Mouse (Mus musculus): ENCODE data around the gene Zfp708. TPM values are rescaled to one million over a fixed set of nuclear protein-coding genes. Genes with fewer than 3 reads are reported as not detected.

The Zfp708 gene
- total and polyA plus RNA-seq, 3 experiments = 0.39 to 0.81 TPM; not detected in 1

- TF ChIP-seq TAL1 (IDR thresholded peaks at IDR 0.05; ENCODE audit: low read length) = no peak
- no peak for TF ChIP-seq SIN3A (IDR thresholded peaks at IDR 0.05; ENCODE audit: low read length)
- DNase-seq (ENCODE audit: low read depth, low spot score) = no peak
- Histone ChIP-seq H3K79me2 (ENCODE audit: control insufficient read depth, insufficient read depth, low read length, poor library complexity) (peaks cover 2% of the 10 kb centered on the region), H3K4me1 (ENCODE audit: control insufficient read depth in 1 of 2, insufficient read depth in 2 of 2, low read length in 2 of 2) (peaks cover 0 to 3% of the 10 kb centered on the region in 2 experiments; a peak in 1 of 4 replicates), H3K9me3 (replicated peaks; ENCODE audit: insufficient read depth, low read length) (no peaks in the 10 kb centered on the region), H3K36me3 (ENCODE audit: control insufficient read depth in 1 of 2, insufficient read depth in 2 of 2, low read length in 2 of 2) (peaks cover 2 to 4% of the 10 kb centered on the region in 2 experiments; a peak in 2 of 4 replicates), H3K4me3 (ENCODE audit: control insufficient read depth in 1 of 2, insufficient read depth in 1 of 2, low read depth in 2 of 2, low read length in 2 of 2) (no peak overlapping the region), H3K27me3 (ENCODE audit: control insufficient read depth in 1 of 2, insufficient read depth in 2 of 2, low read length in 2 of 2) (no peaks in the 10 kb centered on the region), H3K27ac (ENCODE audit: control insufficient read depth, low read depth, low read length) (no peak overlapping the region), H3K9ac (ENCODE audit: control insufficient read depth, low read depth, low read length, poor library complexity, severe bottlenecking) (no peak overlapping the region)
Observed at GRCm38 (mm10) chr13:67077244-67077643, 20.5 kb downstream of the Zfp708 start.

- Histone ChIP-seq H3K27ac (ENCODE audit: control insufficient read depth, low read depth, low read length) (no peak overlapping the region), H3K36me3 (ENCODE audit: control insufficient read depth in 1 of 2, insufficient read depth in 2 of 2, low read length in 2 of 2) (peaks cover 0 to 14% of the 10 kb centered on the region in 2 experiments; a peak in 2 of 4 replicates), H3K4me3 (ENCODE audit: control insufficient read depth in 1 of 2, insufficient read depth in 1 of 2, low read depth in 2 of 2, low read length in 2 of 2) (no peak overlapping the region), H3K4me1 (ENCODE audit: control insufficient read depth in 1 of 2, insufficient read depth in 2 of 2, low read length in 2 of 2) (no peaks in the 10 kb centered on the region), H3K27me3 (ENCODE audit: control insufficient read depth in 1 of 2, insufficient read depth in 2 of 2, low read length in 2 of 2) (no peaks in the 10 kb centered on the region), H3K9me3 (replicated peaks; ENCODE audit: insufficient read depth, low read length) (no peaks in the 10 kb centered on the region), H3K9ac (ENCODE audit: control insufficient read depth, low read depth, low read length, poor library complexity, severe bottlenecking) (no peak overlapping the region), H3K79me2 (ENCODE audit: control insufficient read depth, insufficient read depth, low read length, poor library complexity) (no peaks in the 10 kb centered on the region; the same call in 1 of the 2 replicates)
- DNase-seq (ENCODE audit: low read depth, low spot score) = no peak
- no peak for TF ChIP-seq CHD2 (IDR thresholded peaks at IDR 0.05; ENCODE audit: low read length)
Observed at GRCm38 (mm10) chr13:67072786-67073185, 25.0 kb downstream of the Zfp708 start.

GRCm38 (mm10) chr13:67065386-67065785 is 32.4 kb downstream of the Zfp708 start:
- peaks cover 0 to under 1% of the 10 kb centered on the region in 2 experiments; a peak in 1 of 4 replicates for H3K4me1 ChIP-seq (ENCODE audit: control insufficient read depth in 1 of 2, insufficient read depth in 2 of 2, low read length in 2 of 2)
- no peaks in the 10 kb centered on the region for H3K27me3 ChIP-seq (ENCODE audit: control insufficient read depth in 1 of 2, insufficient read depth in 2 of 2, low read length in 2 of 2)
- H3K36me3 ChIP-seq (ENCODE audit: control insufficient read depth in 1 of 2, insufficient read depth in 2 of 2, low read length in 2 of 2) = peaks cover 0 to 7% of the 10 kb centered on the region in 2 experiments; a peak in 2 of 4 replicates
- no peak overlapping the region for H3K9ac ChIP-seq (ENCODE audit: control insufficient read depth, low read depth, low read length, poor library complexity, severe bottlenecking)
- H3K79me2 ChIP-seq (ENCODE audit: control insufficient read depth, insufficient read depth, low read length, poor library complexity) = no peaks in the 10 kb centered on the region
- no peak overlapping the region for H3K4me3 ChIP-seq (ENCODE audit: control insufficient read depth in 1 of 2, insufficient read depth in 1 of 2, low read depth in 2 of 2, low read length in 2 of 2)
- no peak overlapping the region for H3K27ac ChIP-seq (ENCODE audit: control insufficient read depth, low read depth, low read length)
- H3K9me3 ChIP-seq (replicated peaks; ENCODE audit: insufficient read depth, low read length) = no peaks in the 10 kb centered on the region
- no peak for TF ChIP-seq ZNF384 (IDR thresholded peaks at IDR 0.05; ENCODE audit: low read depth, low read length)
- no peak for TF ChIP-seq MYB (IDR thresholded peaks at IDR 0.05; ENCODE audit: low read depth, low read length)
- TF ChIP-seq RCOR1 (IDR thresholded peaks at IDR 0.05; ENCODE audit: low read depth, low read length) = no peak
- TF ChIP-seq ZKSCAN1 (IDR thresholded peaks at IDR 0.05; ENCODE audit: low read depth, low read length) = no peak
- no peak for TF ChIP-seq USF2 (IDR thresholded peaks at IDR 0.05; ENCODE audit: borderline replicate concordance in 1 of 2, insufficient read depth in 1 of 2, low read depth in 1 of 2, low read length in 2 of 2)
- no peak for TF ChIP-seq POLR2A (IDR thresholded peaks at IDR 0.05; ENCODE audit: control insufficient read depth in 1 of 2, insufficient read depth in 1 of 2, low read depth in 1 of 2, low read length in 2 of 2, poor library complexity in 1 of 2)
- TF ChIP-seq MXI1 (IDR thresholded peaks at IDR 0.05; ENCODE audit: low read depth, low read length) = no peak
- no peak for TF ChIP-seq EP300 (IDR thresholded peaks at IDR 0.05; ENCODE audit: low read depth in 1 of 2, low read length in 2 of 2)
- no peak for TF ChIP-seq MAFK (IDR thresholded peaks at IDR 0.05; ENCODE audit: borderline replicate concordance, low read depth, low read length)
- TF ChIP-seq CTCF (IDR thresholded peaks at IDR 0.05 in 2 of 3, conservative IDR thresholded peaks at IDR 0.05 in 1 of 3; ENCODE audit: control insufficient read depth in 1 of 3, insufficient read depth in 1 of 3, low read depth in 2 of 3, low read length in 3 of 3, poor library complexity in 1 of 3, severe bottlenecking in 1 of 3) = no peak
- TF ChIP-seq HCFC1 (IDR thresholded peaks at IDR 0.05; ENCODE audit: low read depth, low read length) = no peak
- no peak for TF ChIP-seq BHLHE40 (IDR thresholded peaks at IDR 0.05; ENCODE audit: borderline replicate concordance, low read depth, low read length)
- TF ChIP-seq POLR2AphosphoS2 (IDR thresholded peaks at IDR 0.05; ENCODE audit: low read length) = no peak
- no peak for TF ChIP-seq E2F4 (IDR thresholded peaks at IDR 0.05; ENCODE audit: borderline replicate concordance, low read depth, low read length)
- DNase-seq (ENCODE audit: low read depth, low spot score) = no peak
